Mouse (Mus musculus) G1E (cell line): Measurements from ENCODE around the gene Sec24c.

Experiments used
- CTCF ChIP-seq: IDR thresholded peaks from 2 replicates; pipeline ENCODE4 v1.5.1; 2012; ENCODE audit warnings: low read depth, low read length, inconsistent platforms, mixed read lengths
- GATA1 ChIP-seq: IDR thresholded peaks from 2 replicates; pipeline ENCODE4 v1.6.1; 2012; ENCODE audit warnings: borderline replicate concordance, low read length, inconsistent platforms, mixed read lengths
- POLR2AphosphoS5 ChIP-seq: IDR thresholded peaks from 2 replicates; pipeline ENCODE4 v1.6.1; 2012; ENCODE audit warnings: low read depth, low read length, inconsistent platforms; ENCODE audit not compliant: insufficient replicate concordance
- TAL1 ChIP-seq: conservative IDR thresholded peaks from 2 replicates; pipeline ENCODE4 v1.6.1; 2012; ENCODE audit warnings: low read depth, low read length, inconsistent platforms, mixed read lengths

DNA sequence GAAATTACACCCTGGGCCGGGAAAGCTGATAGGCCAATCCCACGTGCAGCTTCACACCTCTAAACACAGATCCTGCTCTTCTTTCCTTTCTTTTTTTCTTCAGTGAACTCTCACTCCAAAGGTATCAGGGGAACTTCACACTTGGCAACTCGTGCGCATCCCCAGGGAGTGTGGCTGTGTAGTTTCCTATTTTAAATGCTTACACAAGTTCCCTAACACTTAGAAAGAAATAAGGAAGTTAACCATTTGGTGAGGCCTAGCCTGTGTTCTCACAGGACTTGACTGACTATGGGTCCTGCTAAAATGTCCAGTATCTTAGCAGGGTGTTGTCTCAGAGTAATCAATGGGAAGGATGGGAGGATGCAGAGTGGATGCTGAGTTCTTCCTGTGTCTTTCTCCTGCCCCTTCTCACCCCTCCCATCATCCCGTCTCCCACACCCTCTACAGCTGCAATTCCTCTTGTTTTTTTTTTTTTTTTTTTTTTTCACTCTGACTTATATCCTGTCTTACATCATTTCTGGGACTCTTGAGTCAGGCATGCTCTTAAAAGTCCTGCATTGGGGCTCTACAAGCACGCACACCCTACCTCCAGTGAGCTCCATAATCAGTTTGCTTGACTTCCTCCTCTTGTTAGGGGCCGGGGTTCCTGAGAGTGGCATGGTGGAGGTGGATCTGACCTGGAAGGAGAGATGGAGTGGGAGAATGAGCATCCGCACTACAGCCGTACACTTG, 19.3 kb upstream of the Sec24c start:
- TF ChIP-seq GATA1 (no peak), CTCF (no peak), TAL1 (no peak), POLR2AphosphoS5 (no peak)
